ENCODE assay signal across 8 mouse cellular contexts in the genomic region with DNA sequence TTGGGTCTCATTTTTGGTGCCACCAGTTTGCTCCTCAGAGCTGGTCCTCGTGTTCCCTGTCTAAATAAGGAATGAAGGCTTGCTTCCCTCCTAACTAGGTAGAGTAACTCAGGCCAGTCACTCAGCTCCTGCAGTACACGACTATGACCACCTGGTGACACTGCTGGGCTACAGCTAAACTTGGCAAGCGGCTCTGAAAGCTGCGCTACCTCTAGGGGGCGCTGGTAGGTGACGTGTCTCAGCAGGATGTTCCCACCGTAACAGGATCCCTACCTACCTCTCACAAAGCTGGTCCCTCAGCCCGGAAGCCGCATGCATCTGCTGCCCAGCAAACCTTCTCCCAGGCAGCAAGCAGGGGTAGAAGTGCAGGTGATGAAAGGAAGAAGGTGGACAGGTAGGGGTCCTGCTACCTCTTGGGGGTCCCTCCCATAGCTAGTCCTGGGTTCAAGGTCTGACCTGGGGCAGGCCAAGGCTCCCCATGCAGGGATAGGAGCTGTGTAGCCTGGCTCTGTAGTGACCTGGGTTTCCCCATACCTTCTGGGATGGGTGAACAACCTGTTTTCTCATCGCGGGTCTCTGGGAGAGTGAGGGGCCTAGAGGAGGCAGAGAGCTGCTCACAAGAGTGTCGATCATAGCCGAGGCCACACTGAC. TPM values are rescaled to one million over a fixed set of nuclear protein-coding genes. Genes with fewer than 3 reads are reported as not detected.
DNase-seq lines count a peak whose midpoint lies in the region; ATAC-seq and TF ChIP-seq lines count a peak whose summit lies in the region.

No protein-coding gene starts in this region.

- H3K4me1 ChIP-seq in E14TG2a.4 (replicated peaks; ENCODE audit: low read depth, low read length), result peaks cover 5% of the 10 kb centered on the region
- H3K4me1 ChIP-seq in forebrain, embryonic 12.5 days, result peaks cover 4% of the 10 kb centered on the region
- no peaks in the 10 kb centered on the region for H3K4me1 ChIP-seq in heart, postnatal 0 days (ENCODE audit: control insufficient read depth, insufficient read depth)
- H3K4me1 ChIP-seq in liver, embryonic 15.5 days (replicated peaks), result no peaks in the 10 kb centered on the region; the same call in 1 of the 2 replicates
- H3K4me1 ChIP-seq in neural tube, embryonic 14.5 days (ENCODE audit: control insufficient read depth, insufficient read depth, low read length), result no peaks in the 10 kb centered on the region
- no peaks in the 10 kb centered on the region; the same call in 1 of the 2 replicates for H3K4me1 ChIP-seq in testis, adult 2 months (ENCODE audit: control insufficient read depth, insufficient read depth, low read length)

- no peak overlapping the region for H3K9ac ChIP-seq in forebrain, embryonic 12.5 days
- no peak overlapping the region for H3K9ac ChIP-seq in heart, postnatal 0 days (replicated peaks; ENCODE audit: low read depth, low read length)
- H3K9ac ChIP-seq in liver, embryonic 15.5 days, result no peak overlapping the region
- no peak overlapping the region for H3K9ac ChIP-seq in neural tube, embryonic 14.5 days (replicated peaks; ENCODE audit: low read depth, low read length)

- TF ChIP-seq CTCF in E14TG2a.4 (conservative IDR thresholded peaks at IDR 0.05; ENCODE audit: low read length), result peak; percentile 99
- TF ChIP-seq CTCF in heart, postnatal 0 days (IDR thresholded peaks at IDR 0.05; ENCODE audit: low read depth), result peak; percentile 100
- TF ChIP-seq CTCF in testis, adult 2 months (IDR thresholded peaks at IDR 0.05; ENCODE audit: control insufficient read depth, insufficient read depth, insufficient replicate concordance, low read depth, low read length), result peak; percentile 100

- H3K9me3 ChIP-seq in E14TG2a.4 (ENCODE audit: low read length), result no peaks in the 10 kb centered on the region
- H3K9me3 ChIP-seq in forebrain, embryonic 12.5 days, result no peaks in the 10 kb centered on the region
- H3K9me3 ChIP-seq in heart, postnatal 0 days (replicated peaks; ENCODE audit: control insufficient read depth, low read length), result no peaks in the 10 kb centered on the region
- no peaks in the 10 kb centered on the region for H3K9me3 ChIP-seq in liver, embryonic 15.5 days (replicated peaks)
- no peaks in the 10 kb centered on the region for H3K9me3 ChIP-seq in neural tube, embryonic 14.5 days (ENCODE audit: control insufficient read depth, low read length)

- peak; percentile 93 for DNase-seq in c-Kit-positive CD71-negative TER-119-negative erythroid progenitor cells, embryonic 14.5 days (ENCODE audit: low read depth)
- DNase-seq in heart, postnatal 0 days (ENCODE audit: low spot score), result peak; percentile 83
- DNase-seq in kidney, postnatal 25 days, result peak; percentile 88 to 95

- H3K27ac ChIP-seq in forebrain, embryonic 12.5 days, result no peak overlapping the region
- no peak overlapping the region for H3K27ac ChIP-seq in heart, postnatal 0 days (ENCODE audit: low read depth)
- H3K27ac ChIP-seq in liver, embryonic 15.5 days (replicated peaks), result no peak overlapping the region
- H3K27ac ChIP-seq in neural tube, embryonic 14.5 days (ENCODE audit: low read depth, low read length), result no peak overlapping the region
- H3K27ac ChIP-seq in testis, adult 2 months (ENCODE audit: control insufficient read depth, insufficient read depth, low read depth, low read length), result no peak overlapping the region

- no peaks in the 10 kb centered on the region for H3K36me3 ChIP-seq in E14TG2a.4 (ENCODE audit: insufficient read depth, low read length)
- no peaks in the 10 kb centered on the region for H3K36me3 ChIP-seq in forebrain, embryonic 12.5 days (replicated peaks)
- H3K36me3 ChIP-seq in heart, postnatal 0 days (replicated peaks; ENCODE audit: control insufficient read depth, insufficient read depth, low read length), result no peaks in the 10 kb centered on the region
- H3K36me3 ChIP-seq in liver, embryonic 15.5 days (replicated peaks), result no peaks in the 10 kb centered on the region
- H3K36me3 ChIP-seq in neural tube, embryonic 14.5 days (ENCODE audit: control insufficient read depth, insufficient read depth, low read length), result no peaks in the 10 kb centered on the region
- H3K36me3 ChIP-seq in testis, adult 2 months (ENCODE audit: control insufficient read depth, insufficient read depth, low read length), result no peaks in the 10 kb centered on the region

- H3K27me3 ChIP-seq in E14TG2a.4 (ENCODE audit: insufficient read depth, low read length), result 0 out of 2 replicates have a peak, but pooled peaks cover 3% of the 10 kb centered on the region
- H3K27me3 ChIP-seq in forebrain, embryonic 12.5 days, result no peaks in the 10 kb centered on the region
- no peaks in the 10 kb centered on the region for H3K27me3 ChIP-seq in heart, postnatal 0 days (ENCODE audit: control insufficient read depth, insufficient read depth, low read length)
- no peaks in the 10 kb centered on the region for H3K27me3 ChIP-seq in liver, embryonic 15.5 days
- no peaks in the 10 kb centered on the region for H3K27me3 ChIP-seq in neural tube, embryonic 14.5 days (ENCODE audit: control insufficient read depth, insufficient read depth, low read length)
- H3K27me3 ChIP-seq in testis, adult 2 months (ENCODE audit: control insufficient read depth, insufficient read depth, low read length), result no peaks in the 10 kb centered on the region

- TF ChIP-seq EP300 in heart, postnatal 0 days (IDR thresholded peaks at IDR 0.05; ENCODE audit: low read depth), result no peak

- ATAC-seq in forebrain, embryonic 12.5 days (ENCODE audit: low FRiP score), result peak; percentile 53; the same call in 1 of the 2 replicates
- ATAC-seq in heart, postnatal 0 days (ENCODE audit: insufficient read depth, low read depth), result peak; percentile 69
- ATAC-seq in liver, embryonic 15.5 days (ENCODE audit: insufficient read depth), result peak; percentile 43
- peak; percentile 56; the same call in 1 of the 2 replicates for ATAC-seq in neural tube, embryonic 14.5 days (ENCODE audit: low read depth)

- TF ChIP-seq POLR2A in testis, adult 2 months (IDR thresholded peaks at IDR 0.05; ENCODE audit: control insufficient read depth, low read depth, low read length), result no peak

- 30% methylated on average over 13 of the region's 13 CpGs for WGBS in forebrain, embryonic 12.5 days
- 30% methylated on average over 13 of the region's 13 CpGs for WGBS in heart, postnatal 0 days
- WGBS in liver, embryonic 15.5 days (ENCODE audit: insufficient replicate concordance), result 30% methylated on average over 13 of the region's 13 CpGs
- WGBS in neural tube, embryonic 14.5 days, result 30% methylated on average over 13 of the region's 13 CpGs

- peak overlapping the region; percentile 27; the same call in 1 of the 2 replicates for H3K4me3 ChIP-seq in E14TG2a.4 (replicated peaks; ENCODE audit: low read length)
- H3K4me3 ChIP-seq in forebrain, embryonic 12.5 days (replicated peaks), result no peak overlapping the region
- H3K4me3 ChIP-seq in heart, postnatal 0 days (ENCODE audit: low read depth, low read length), result no peak overlapping the region
- H3K4me3 ChIP-seq in liver, embryonic 15.5 days (replicated peaks), result no peak overlapping the region
- no peak overlapping the region for H3K4me3 ChIP-seq in neural tube, embryonic 14.5 days (ENCODE audit: low read depth, low read length)
- no peak overlapping the region for H3K4me3 ChIP-seq in testis, adult 2 months (ENCODE audit: control insufficient read depth, low read depth, low read length)

- no peak overlapping the region for H3K4me2 ChIP-seq in forebrain, embryonic 12.5 days
- H3K4me2 ChIP-seq in heart, postnatal 0 days (ENCODE audit: low read depth, low read length), result no peak overlapping the region
- H3K4me2 ChIP-seq in liver, embryonic 15.5 days, result no peak overlapping the region
- no peak overlapping the region for H3K4me2 ChIP-seq in neural tube, embryonic 14.5 days (ENCODE audit: low read depth, low read length)

RNA-seq across cellular contexts. Expression of gene Ewsr1, which starts 16.0 kb away (rescaled TPM):
- 915 and 936 TPM in 2 replicates for polyA plus RNA-seq in forebrain, embryonic 12.5 days (2016; fragmentation: Nextera tagmentation; extraction: Ambion mirVana)
- total RNA-seq in heart, postnatal 0 days (2014; rRNA removed; ENCODE audit: low replicate concordance), result 213 and 286 TPM in 2 replicates
- polyA plus RNA-seq in heart, postnatal 0 days (2015; fragmentation: Nextera tagmentation; extraction: Ambion mirVana), result 204 and 238 TPM in 2 replicates
- polyA plus RNA-seq in liver, embryonic 15.5 days (2015; fragmentation: Nextera tagmentation; extraction: Ambion mirVana), result 255 and 279 TPM in 2 replicates
- 320 and 364 TPM in 2 replicates for polyA plus RNA-seq in neural tube, embryonic 14.5 days (2014; fragmentation: Nextera tagmentation; extraction: Ambion mirVana)
- polyA plus RNA-seq in testis, adult 2 months (2012; rRNA removed), result 433 and 510 TPM in 2 replicates

RNA-seq across cellular contexts. Expression of gene Rhbdd3, which starts 16.3 kb away (rescaled TPM):
- 27.5 and 27.6 TPM in 2 replicates for polyA plus RNA-seq in forebrain, embryonic 12.5 days (2016; fragmentation: Nextera tagmentation; extraction: Ambion mirVana)
- total RNA-seq in heart, postnatal 0 days (2014; rRNA removed; ENCODE audit: low replicate concordance), result 17.9 and 50.4 TPM in 2 replicates
- 28.5 and 28.8 TPM in 2 replicates for polyA plus RNA-seq in heart, postnatal 0 days (2015; fragmentation: Nextera tagmentation; extraction: Ambion mirVana)
- polyA plus RNA-seq in liver, embryonic 15.5 days (2015; fragmentation: Nextera tagmentation; extraction: Ambion mirVana), result 12.0 and 13.4 TPM in 2 replicates
- 33.1 and 34.4 TPM in 2 replicates for polyA plus RNA-seq in neural tube, embryonic 14.5 days (2014; fragmentation: Nextera tagmentation; extraction: Ambion mirVana)
- 232 and 237 TPM in 2 replicates for polyA plus RNA-seq in testis, adult 2 months (2012; rRNA removed)

RNA-seq across cellular contexts. Expression of gene Emid1, which starts 37.0 kb away (rescaled TPM):
- 16.0 and 18.2 TPM in 2 replicates for polyA plus RNA-seq in forebrain, embryonic 12.5 days (2016; fragmentation: Nextera tagmentation; extraction: Ambion mirVana)
- total RNA-seq in heart, postnatal 0 days (2014; rRNA removed; ENCODE audit: low replicate concordance), result 1.7 and 8.5 TPM in 2 replicates
- 4.4 and 5.8 TPM in 2 replicates for polyA plus RNA-seq in heart, postnatal 0 days (2015; fragmentation: Nextera tagmentation; extraction: Ambion mirVana)
- 3.5 and 3.7 TPM in 2 replicates for polyA plus RNA-seq in liver, embryonic 15.5 days (2015; fragmentation: Nextera tagmentation; extraction: Ambion mirVana)
- polyA plus RNA-seq in neural tube, embryonic 14.5 days (2014; fragmentation: Nextera tagmentation; extraction: Ambion mirVana), result 16.8 and 19.3 TPM in 2 replicates
- 4.0 and 5.2 TPM in 2 replicates for polyA plus RNA-seq in testis, adult 2 months (2012; rRNA removed)

RNA-seq across cellular contexts. Expression of gene Gas2l1, which starts 49.9 kb away (rescaled TPM):
- polyA plus RNA-seq in forebrain, embryonic 12.5 days (2016; fragmentation: Nextera tagmentation; extraction: Ambion mirVana), result 28.5 and 31.8 TPM in 2 replicates
- 21.9 and 28.5 TPM in 2 replicates for total RNA-seq in heart, postnatal 0 days (2014; rRNA removed; ENCODE audit: low replicate concordance)
- 11.5 and 12.0 TPM in 2 replicates for polyA plus RNA-seq in heart, postnatal 0 days (2015; fragmentation: Nextera tagmentation; extraction: Ambion mirVana)
- 12.1 and 16.8 TPM in 2 replicates for polyA plus RNA-seq in liver, embryonic 15.5 days (2015; fragmentation: Nextera tagmentation; extraction: Ambion mirVana)
- 24.9 and 25.1 TPM in 2 replicates for polyA plus RNA-seq in neural tube, embryonic 14.5 days (2014; fragmentation: Nextera tagmentation; extraction: Ambion mirVana)
- 116 and 124 TPM in 2 replicates for polyA plus RNA-seq in testis, adult 2 months (2012; rRNA removed)

RNA-seq across cellular contexts. Expression of gene Rasl10a, which starts 57.1 kb away (rescaled TPM):
- polyA plus RNA-seq in forebrain, embryonic 12.5 days (2016; fragmentation: Nextera tagmentation; extraction: Ambion mirVana), result 0.18 and 0.59 TPM in 2 replicates
- total RNA-seq in heart, postnatal 0 days (2014; rRNA removed; ENCODE audit: low replicate concordance), result 2.7 TPM in 1 of 2 replicates, not detected in the other
- polyA plus RNA-seq in heart, postnatal 0 days (2015; fragmentation: Nextera tagmentation; extraction: Ambion mirVana), result 0.85 and 1.1 TPM in 2 replicates
- 0.25 and 0.33 TPM in 2 replicates for polyA plus RNA-seq in liver, embryonic 15.5 days (2015; fragmentation: Nextera tagmentation; extraction: Ambion mirVana)
- 1.3 and 1.8 TPM in 2 replicates for polyA plus RNA-seq in neural tube, embryonic 14.5 days (2014; fragmentation: Nextera tagmentation; extraction: Ambion mirVana)
- 2.5 and 3.9 TPM in 2 replicates for polyA plus RNA-seq in testis, adult 2 months (2012; rRNA removed)
